Mouse (Mus musculus) G1E (cell line): ENCODE data around the gene Rps18.

Experiments used
- CTCF ChIP-seq: IDR thresholded peaks from 2 replicates; pipeline ENCODE4 v1.5.1; 2012; ENCODE audit warnings: low read depth, low read length, inconsistent platforms, mixed read lengths
- GATA1 ChIP-seq: IDR thresholded peaks from 2 replicates; pipeline ENCODE4 v1.6.1; 2012; ENCODE audit warnings: borderline replicate concordance, low read length, inconsistent platforms, mixed read lengths
- GATA2 ChIP-seq: IDR thresholded peaks from 2 replicates; pipeline ENCODE4 v1.6.1; 2012; ENCODE audit warnings: low read depth, low read length, inconsistent platforms, borderline replicate concordance
- TAL1 ChIP-seq: conservative IDR thresholded peaks from 2 replicates; pipeline ENCODE4 v1.6.1; 2012; ENCODE audit warnings: low read depth, low read length, inconsistent platforms, mixed read lengths

- TF ChIP-seq CTCF (no peak), GATA2 (no peak), GATA1 (no peak), TAL1 (no peak)
Observed at GRCm38 (mm10) chr17:33953310-33953709, 2.5 kb downstream of the Rps18 start.
